Mouse (Mus musculus) liver, adult (tissue): ENCODE results near the gene H2afy.

Experiments used
- GATA4 ChIP-seq: IDR thresholded peaks from 2 replicates; pipeline ENCODE4 v1.6.1; 2014; ENCODE audit warnings: mild to moderate bottlenecking, low read length; ENCODE audit not compliant: insufficient replicate concordance

Gene H2afy

DNA sequence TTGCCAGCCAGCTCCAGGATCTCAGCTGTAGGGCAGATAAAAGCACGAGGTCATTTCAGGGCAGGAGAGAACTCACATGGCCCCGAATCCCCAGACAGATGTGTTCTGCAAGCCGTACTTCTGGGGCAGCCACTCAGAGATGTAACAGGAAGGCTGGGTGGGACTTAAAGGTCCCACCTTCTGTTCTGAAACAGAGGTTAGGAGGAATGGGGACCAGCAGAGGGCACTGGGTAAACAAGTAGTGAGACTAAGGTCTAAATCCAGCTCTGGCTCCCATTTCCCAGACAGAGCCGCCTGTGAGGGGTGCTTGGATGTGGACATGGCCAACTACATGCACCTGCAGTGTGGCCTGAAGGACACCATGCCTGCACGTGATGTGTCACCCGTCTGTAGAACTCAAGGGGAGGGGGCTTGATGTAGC lies 31.2 kb downstream of the H2afy start:
- no peak for TF ChIP-seq GATA4

- no peak for TF ChIP-seq GATA4
These were observed 32.1 kb downstream of the H2afy start for GRCm38 (mm10) chr13:56103796-56104746.

DNA sequence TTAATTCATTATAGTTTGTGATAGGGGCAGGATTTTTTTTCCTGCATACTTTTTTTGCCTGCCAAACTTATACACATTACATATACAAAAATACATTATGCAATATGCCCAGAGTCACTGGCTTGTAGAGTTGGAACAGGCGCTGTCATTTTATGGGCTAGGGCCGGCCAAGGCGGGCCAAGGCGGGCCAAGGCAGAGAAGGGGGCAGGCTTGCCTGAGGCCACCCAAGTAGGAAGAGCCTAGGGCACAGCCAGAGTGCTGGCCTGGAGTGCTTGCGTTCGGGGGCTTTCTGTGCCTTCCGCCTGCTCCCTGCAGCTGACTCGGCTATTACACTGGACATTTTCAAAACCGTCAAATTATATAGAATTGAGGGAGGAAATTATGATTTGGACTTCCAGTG lies 34.0 kb downstream of the H2afy start:
- TF ChIP-seq GATA4, result no peak

- no peak for TF ChIP-seq GATA4
These were observed 40.5 kb downstream of the H2afy start for GRCm38 (mm10) chr13:56095601-56096195.

DNA sequence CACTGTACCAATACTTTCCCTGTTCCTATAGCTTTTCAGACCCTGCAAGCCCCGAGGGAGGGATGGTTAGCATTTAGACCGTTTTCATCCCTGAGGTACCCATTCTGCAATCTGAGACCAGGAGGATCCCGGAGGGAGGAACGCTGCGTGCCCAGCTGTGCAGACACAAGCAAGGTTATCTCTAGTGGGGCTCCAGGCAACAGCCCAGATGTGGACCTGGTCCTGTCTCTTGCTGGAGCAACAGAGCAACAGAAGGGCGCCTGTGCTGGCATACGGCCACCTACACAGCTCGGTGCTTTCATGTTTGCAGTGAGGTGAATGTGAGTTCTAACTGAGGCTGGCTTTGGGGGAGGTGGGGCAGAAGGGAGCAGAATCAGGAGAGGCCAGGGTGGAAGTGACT lies 41.6 kb downstream of the H2afy start:
- TF ChIP-seq GATA4, result no peak

GRCm38 (mm10) chr13:56093680-56094079 lies 42.5 kb downstream of the H2afy start:
- TF ChIP-seq GATA4, result no peak

GRCm38 (mm10) chr13:56092606-56093005 lies 43.6 kb downstream of the H2afy start:
- TF ChIP-seq GATA4, result no peak

GRCm38 (mm10) chr13:56090597-56090996 lies 45.6 kb downstream of the H2afy start:
- no peak for TF ChIP-seq GATA4

- no peak for TF ChIP-seq GATA4
These were observed 47.6 kb downstream of the H2afy start for GRCm38 (mm10) chr13:56088602-56089001.

DNA sequence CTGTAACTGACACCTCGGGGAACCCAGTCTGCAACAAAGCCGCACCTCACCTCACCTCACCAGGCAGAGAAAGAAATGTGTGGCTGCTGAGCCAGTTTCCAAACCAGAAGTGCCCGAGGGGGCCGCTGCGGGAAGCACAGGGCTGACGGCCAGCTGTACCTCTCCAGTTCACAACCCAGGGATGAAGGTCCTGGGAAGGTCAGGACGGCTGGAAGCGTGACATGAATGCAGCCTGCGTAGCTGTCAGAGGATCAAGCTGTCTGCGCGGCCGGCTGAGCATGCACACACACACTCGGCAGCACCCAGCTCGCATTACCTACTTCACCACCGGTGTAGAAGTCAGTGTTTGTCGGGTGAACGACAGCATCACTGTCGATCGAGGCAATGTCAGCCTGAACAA lies 48.2 kb downstream of the H2afy start:
- no peak for TF ChIP-seq GATA4

DNA sequence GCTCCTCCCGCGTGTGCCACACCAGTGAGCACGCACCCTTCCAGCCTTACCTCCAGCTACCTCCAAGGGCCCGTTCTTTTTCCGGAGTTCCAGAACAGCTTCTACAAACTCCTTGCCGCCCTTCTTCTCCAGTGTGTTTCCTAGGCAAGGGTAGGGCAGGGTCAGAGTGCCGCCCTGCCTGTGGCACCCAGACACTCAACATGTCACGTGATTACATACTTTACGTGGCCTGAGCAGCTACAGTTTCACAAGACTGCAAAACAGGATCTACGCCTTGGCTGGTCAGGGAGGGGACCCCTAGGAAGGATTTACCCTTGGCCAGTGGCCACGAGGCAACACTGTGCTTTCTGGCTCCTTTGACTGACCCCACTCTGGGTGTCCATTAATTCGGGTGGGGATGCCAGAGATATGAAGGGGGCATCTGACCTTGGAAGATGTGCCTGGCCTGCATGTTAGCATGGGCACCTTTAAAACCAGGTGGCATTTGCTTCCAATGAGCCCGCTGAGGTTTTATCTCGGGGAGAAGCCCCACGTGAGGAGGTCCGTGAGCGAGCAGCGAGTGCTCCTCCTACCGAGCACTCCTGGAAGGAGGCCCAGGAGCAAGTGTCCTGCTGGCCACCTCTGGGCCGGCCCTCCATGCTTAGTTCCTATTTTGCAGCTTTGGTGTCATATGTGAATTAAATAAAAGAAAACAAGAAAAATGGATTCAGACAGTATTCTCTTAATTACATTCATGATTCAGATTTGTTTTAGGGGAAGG lies 51.8 kb downstream of the H2afy start:
- TF ChIP-seq GATA4, result no peak

DNA sequence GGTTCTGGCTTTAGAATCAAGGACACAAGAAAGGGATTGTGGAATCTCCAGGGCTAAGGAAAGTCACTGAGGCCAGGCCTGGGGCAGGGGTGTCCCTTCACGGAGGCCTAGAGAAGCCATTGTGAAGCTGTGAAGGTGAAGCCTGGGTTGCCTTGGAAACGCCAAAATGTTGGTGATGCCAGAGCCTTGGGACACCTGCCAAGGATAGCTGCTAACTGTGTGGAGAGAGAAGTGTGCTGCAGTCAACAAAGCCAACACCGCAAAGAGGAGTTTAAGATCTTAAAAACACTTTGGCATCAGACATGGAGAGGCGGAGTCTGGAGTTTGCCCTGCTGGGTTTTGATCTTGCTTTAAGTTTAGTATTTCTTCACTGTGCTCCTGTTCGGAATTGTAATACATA lies 54.5 kb downstream of the H2afy start:
- TF ChIP-seq GATA4, result no peak

GRCm38 (mm10) chr13:56079616-56080015 lies 56.5 kb downstream of the H2afy start:
- TF ChIP-seq GATA4, result no peak

- no peak for TF ChIP-seq GATA4
These were observed 57.4 kb downstream of the H2afy start for GRCm38 (mm10) chr13:56078724-56079262.

DNA sequence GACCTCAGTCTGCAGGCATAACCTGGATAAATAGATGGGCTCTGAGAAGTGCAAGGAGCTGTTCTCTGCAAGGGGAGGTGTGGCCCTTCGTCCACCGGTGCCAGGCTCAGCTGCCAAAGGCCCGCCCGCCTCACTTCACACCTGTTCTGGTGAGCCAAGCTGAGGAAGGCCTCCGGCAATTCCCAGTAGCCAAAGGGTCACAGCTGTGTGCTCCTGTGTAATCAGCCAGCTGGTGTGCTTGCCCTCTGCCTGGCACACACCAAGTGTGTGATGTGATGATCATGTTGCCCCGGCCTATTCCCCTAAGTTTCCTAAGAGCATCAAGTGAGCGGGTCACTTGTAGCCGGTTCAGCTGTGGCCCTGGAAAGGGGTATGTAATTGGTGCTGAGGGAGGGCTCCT lies 60.2 kb downstream of the H2afy start:
- TF ChIP-seq GATA4, result no peak
